Comparison of ENCODE assay signal across 25 mouse cellular contexts in the genomic region with DNA sequence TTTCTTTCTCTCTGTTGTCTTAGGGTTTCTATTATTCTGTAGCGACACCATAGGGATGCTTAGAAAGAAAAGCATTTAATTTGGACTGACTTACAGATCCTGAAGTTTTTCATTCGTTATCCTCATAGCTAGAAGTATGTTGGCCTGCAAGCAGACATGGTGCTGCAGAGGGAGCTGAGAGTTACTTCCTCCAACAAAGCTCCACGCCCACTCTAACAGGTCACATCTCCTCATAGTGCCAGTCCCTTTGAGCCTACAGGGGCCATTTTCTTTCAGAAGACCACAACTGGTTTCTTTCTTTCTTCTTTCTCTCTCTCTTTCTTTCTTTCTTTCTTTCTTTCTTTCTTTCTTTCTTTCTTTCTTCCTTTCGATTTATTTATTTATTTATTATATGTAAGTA.
"Had no signal": no experiment of that assay in that cellular context is flagged by ENCODE, and none has a peak within 500 bp of the region (broad histone marks: within the 10 kb centered on the region; RNA-seq: fewer than 3 reads in every experiment).

No protein-coding gene starts in this region.

- H3K27me3 ChIP-seq: heart, embryonic 12.5 days; hindbrain, embryonic 13.5 days; hindbrain, embryonic 15.5 days; limb, embryonic 12.5 days; liver, embryonic 13.5 days; liver, embryonic 15.5 days had no signal

- H3K27ac ChIP-seq: heart, embryonic 10.5 days; hindbrain, embryonic 10.5 days; hindbrain, embryonic 13.5 days; hindbrain, embryonic 15.5 days; hindbrain, postnatal 0 days; left cerebral cortex, adult 2 months; limb, embryonic 10.5 days; limb, embryonic 12.5 days; liver, embryonic 13.5 days; liver, embryonic 15.5 days had no signal

- H3K9me3 ChIP-seq: heart, embryonic 10.5 days; heart, embryonic 12.5 days; hindbrain, embryonic 10.5 days; hindbrain, embryonic 13.5 days; hindbrain, embryonic 15.5 days; limb, embryonic 10.5 days; limb, embryonic 12.5 days; liver, embryonic 13.5 days; liver, embryonic 15.5 days had no signal

- H3K4me1 ChIP-seq: heart, embryonic 10.5 days; heart, embryonic 12.5 days; hindbrain, embryonic 10.5 days; hindbrain, embryonic 13.5 days; hindbrain, embryonic 15.5 days; limb, embryonic 12.5 days had no signal

- H3K36me3 ChIP-seq: heart, embryonic 10.5 days; heart, embryonic 12.5 days; hindbrain, embryonic 10.5 days; hindbrain, embryonic 13.5 days; hindbrain, embryonic 15.5 days; limb, embryonic 10.5 days; limb, embryonic 12.5 days; liver, embryonic 13.5 days; liver, embryonic 15.5 days had no signal

- H3K4me3 ChIP-seq: heart, embryonic 10.5 days; heart, embryonic 12.5 days; hindbrain, embryonic 10.5 days; hindbrain, embryonic 13.5 days; hindbrain, embryonic 15.5 days; left cerebral cortex, adult 2 months; limb, embryonic 10.5 days; limb, embryonic 12.5 days; liver, embryonic 13.5 days; liver, embryonic 15.5 days had no signal

- H3K9ac ChIP-seq: heart, embryonic 12.5 days; hindbrain, embryonic 13.5 days; hindbrain, embryonic 15.5 days; limb, embryonic 12.5 days; liver, embryonic 13.5 days; liver, embryonic 15.5 days had no signal

- ATAC-seq: hindbrain, postnatal 0 days; intestine, embryonic 16.5 days had no signal

- DNase-seq: gastrocnemius, postnatal 14 days; gastrocnemius, postnatal 36 days; heart, adult 18-20 months; heart, postnatal 10 days; heart, postnatal 4 days; kidney, adult 11 months; kidney, adult 8-10 months; kidney, postnatal 10 days; kidney, postnatal 25 days; kidney, postnatal 4 days; layer of hippocampus, adult 9-11 months; liver; liver, embryonic 13.5 days had no signal

- H3K4me2 ChIP-seq: heart, embryonic 12.5 days; hindbrain, embryonic 13.5 days; hindbrain, embryonic 15.5 days; limb, embryonic 12.5 days; liver, embryonic 11.5 days; liver, embryonic 13.5 days; liver, embryonic 15.5 days had no signal
